Mouse (Mus musculus) olfactory bulb, adult 2 months (tissue): ENCODE data around the gene P2ry14. TPM values are rescaled to one million over a fixed set of nuclear protein-coding genes. Genes with fewer than 3 reads are reported as not detected.

Experiments used
- H3K27ac ChIP-seq: fragments of 200-500 bp; 2 replicates; pipeline ENCODE4 v1.5.1; 2012; ENCODE audit warnings: low read depth, low read length; ENCODE audit not compliant: insufficient read depth
- H3K4me1 ChIP-seq: fragments of 200-500 bp; 2 replicates; pipeline ENCODE4 v1.6.1; 2012; ENCODE audit warnings: low read length; ENCODE audit not compliant: control insufficient read depth, insufficient read depth
- H3K4me3 ChIP-seq: fragments of 200-500 bp; 2 replicates; pipeline ENCODE4 v1.5.1; 2012; ENCODE audit warnings: mild to moderate bottlenecking, low read depth, low read length, moderate library complexity; ENCODE audit not compliant: insufficient read depth
- CTCF ChIP-seq: fragments of 200-500 bp; IDR thresholded peaks from 2 replicates; pipeline ENCODE4 v1.5.1; 2012; ENCODE audit warnings: low read depth, mild to moderate bottlenecking, low read length, moderate library complexity; ENCODE audit not compliant: insufficient read depth
- POLR2A ChIP-seq: fragments of 200-500 bp; IDR thresholded peaks from 2 replicates; pipeline ENCODE4 v1.6.1; 2012; ENCODE audit warnings: mild to moderate bottlenecking, low read depth, low read length, moderate library complexity; ENCODE audit not compliant: insufficient read depth
- WGBS: fragments of 180-500 bp; shearing (Covaris S2); methylation state at CpG from one replicate; pipeline ENCODE4 v1.1.7; 2018; 5-methylcytosine and 5-hydroxymethylcytosine counted together
- polyA plus RNA-seq: library from polyadenylated mRNA; stranded (reverse); fragments of >200 nt; gene quantifications from 2 replicates; pipeline ENCODE4 v1.2.4, GENCODE M21; 2012; ENCODE audit warnings: low replicate concordance; ENCODE audit not compliant: missing spikeins, insufficient read depth, insufficient read length

The P2ry14 gene
- polyA plus RNA-seq, 1 experiment = not detected

DNA sequence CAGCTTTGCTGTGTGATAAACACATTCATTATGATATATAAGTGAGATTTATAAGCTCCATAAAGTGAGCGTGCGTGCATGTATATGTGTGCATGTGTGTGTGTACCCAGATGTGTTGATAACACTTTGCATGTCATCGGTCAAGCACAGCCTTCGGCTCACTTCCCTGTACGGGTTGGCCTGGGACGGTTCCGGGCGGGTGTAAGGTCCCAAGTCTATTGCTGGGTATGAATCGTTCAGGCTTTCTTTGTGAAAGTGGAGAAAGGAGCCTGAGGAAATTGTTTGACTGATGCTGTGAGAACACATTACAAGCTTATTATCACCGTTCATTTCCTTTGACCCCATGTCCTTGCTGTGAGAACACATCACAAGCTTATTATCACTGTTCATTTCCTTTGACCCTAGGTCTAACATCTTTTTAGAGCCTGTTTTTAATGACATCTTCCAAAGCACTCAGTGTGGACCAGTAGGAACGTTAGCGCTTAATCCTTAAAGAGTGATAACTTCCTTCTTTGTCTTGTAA lies 14.4 kb downstream of the P2ry14 start:
- TF ChIP-seq CTCF (no peak), POLR2A (no peak)
- H3K4me1 ChIP-seq = no peaks in the 10 kb centered on the region
- 89% methylated on average over 12 of the region's 12 CpGs for WGBS
- no peak overlapping the region for H3K4me3 ChIP-seq
- no peak overlapping the region for H3K27ac ChIP-seq

DNA sequence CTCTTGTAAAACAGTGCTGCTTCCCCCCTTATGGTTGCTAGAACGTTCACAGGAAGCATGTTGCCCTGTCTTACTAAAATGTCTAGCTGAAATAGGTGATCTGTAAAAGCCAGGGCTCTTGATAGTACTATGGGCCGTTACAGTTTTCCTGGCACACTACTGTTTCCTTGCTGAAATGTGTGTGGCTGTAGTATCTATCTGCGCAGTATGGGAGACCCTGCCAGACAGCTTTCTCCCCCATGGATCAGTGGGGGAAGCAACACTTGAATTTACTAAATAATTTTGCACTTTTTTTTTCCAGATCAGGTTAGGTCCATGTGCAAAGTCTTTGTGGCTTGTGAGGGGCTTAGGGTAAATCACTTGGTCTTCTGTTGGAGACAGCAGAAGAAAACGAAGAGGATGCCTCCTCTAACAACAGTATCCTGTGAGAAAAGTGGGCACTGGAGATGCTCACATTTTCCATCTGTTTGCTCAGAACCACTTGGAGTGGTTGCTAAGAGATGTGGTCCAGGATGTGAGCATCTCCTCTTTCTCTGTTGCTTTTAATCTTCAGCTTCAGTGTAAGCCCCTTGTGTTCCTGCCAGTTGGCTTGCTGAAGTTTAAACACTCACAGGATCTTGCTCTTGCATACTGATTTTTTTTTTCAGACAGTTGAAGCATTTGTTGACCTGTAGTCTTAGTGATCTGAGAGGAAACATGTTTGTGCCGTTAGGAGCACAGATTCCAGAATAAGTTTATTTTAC lies 17.3 kb downstream of the P2ry14 start:
- no peak for TF ChIP-seq POLR2A
- TF ChIP-seq CTCF = no peak
- Histone ChIP-seq H3K4me3 (no peak overlapping the region), H3K27ac (no peak overlapping the region), H3K4me1 (peaks cover 3% of the 10 kb centered on the region; the same call in 1 of the 2 replicates)
- 71% methylated on average over 5 of the region's 5 CpGs for WGBS

DNA sequence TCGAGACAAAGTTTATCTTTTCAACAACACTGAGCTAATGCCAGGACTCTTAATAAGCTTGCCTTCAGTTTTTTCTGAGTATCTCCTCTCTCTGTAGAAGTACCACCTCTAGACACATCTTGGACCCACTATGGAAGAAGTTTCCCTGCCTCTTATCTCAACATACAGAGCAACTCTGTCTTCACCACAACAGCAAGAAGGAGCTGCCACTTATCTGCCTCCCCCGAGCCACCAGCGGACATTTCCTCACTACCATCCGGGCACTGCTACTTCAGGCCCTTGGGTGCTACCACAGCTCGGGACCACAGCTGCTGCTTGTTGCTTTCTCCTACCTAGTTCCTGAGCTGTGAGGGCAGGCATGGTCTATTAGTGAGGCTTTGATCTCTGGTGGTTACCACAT lies 20.2 kb downstream of the P2ry14 start:
- TF ChIP-seq POLR2A (no peak), CTCF (no peak)
- no peak overlapping the region for H3K4me3 ChIP-seq
- 86% methylated on average over 5 of the region's 5 CpGs for WGBS
- H3K4me1 ChIP-seq = peaks cover 3% of the 10 kb centered on the region; the same call in 1 of the 2 replicates
- no peak overlapping the region for H3K27ac ChIP-seq

DNA sequence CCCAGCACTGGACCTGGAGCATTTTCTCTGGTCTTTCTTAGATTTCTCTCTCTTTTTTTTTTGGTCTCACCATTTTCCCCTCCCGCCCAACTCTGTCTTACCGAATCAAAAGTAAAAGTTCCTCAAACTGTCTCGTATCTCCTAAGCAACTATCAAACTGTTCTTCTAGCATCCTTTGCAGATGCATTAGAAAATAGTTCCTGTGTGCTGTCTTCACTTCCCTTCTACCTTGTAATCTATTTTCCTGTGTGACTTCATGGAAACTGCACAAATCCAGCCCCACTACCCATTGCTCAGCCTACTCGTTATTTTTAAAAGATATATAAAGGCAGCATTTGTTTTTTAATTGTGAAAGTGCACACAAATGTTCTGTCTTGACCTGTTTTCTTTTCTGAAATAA lies 21.5 kb downstream of the P2ry14 start:
- H3K4me1 ChIP-seq = peaks cover 3% of the 10 kb centered on the region; the same call in 1 of the 2 replicates
- H3K4me3 ChIP-seq = no peak overlapping the region
- TF ChIP-seq CTCF (no peak), POLR2A (no peak)
- H3K27ac ChIP-seq = no peak overlapping the region
- WGBS = 91% methylated on average over 4 of the region's 4 CpGs

DNA sequence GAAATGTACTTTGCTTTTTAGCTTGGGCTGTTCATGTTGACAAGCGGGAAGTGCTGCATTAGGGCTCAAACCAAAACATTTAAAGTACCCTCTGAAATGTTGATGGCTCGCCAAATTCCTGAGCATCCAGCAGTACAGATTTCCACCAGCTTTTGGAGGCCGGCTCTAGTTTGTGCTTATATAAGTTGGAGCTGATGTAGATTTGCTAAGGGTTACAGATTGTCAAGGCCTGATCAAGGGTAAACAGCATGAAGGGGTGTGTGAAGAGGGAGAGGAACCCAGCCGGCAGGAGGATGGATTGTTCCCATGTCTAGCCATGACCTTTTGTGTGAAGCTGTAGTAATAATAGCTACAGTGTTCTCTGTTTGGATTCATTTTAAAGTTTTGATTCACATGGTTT lies 22.3 kb downstream of the P2ry14 start:
- H3K4me3 ChIP-seq = no peak overlapping the region
- no peak for TF ChIP-seq POLR2A
- WGBS = 72% methylated on average over 4 of the region's 4 CpGs
- peaks cover 3% of the 10 kb centered on the region; the same call in 1 of the 2 replicates for H3K4me1 ChIP-seq
- no peak overlapping the region for H3K27ac ChIP-seq

DNA sequence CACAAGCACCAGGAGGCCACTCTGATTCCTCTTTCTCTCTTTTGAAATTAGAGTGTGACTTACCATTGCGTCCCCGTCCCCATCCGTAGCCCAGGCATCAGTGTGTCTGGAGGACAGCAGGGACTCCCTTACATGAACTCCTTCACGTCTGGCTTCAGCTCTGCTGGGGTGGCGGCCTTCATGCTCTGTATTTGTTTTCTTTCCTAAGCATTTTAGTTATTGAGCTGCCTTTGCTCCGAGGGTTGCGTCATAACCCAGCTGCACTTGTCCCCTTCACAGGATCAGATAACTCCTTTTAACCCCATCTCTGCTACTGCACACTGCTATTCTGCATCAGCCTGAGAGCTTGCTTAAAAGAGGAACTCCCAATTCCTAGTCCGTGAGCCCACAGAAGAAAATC lies 23.0 kb downstream of the P2ry14 start:
- Histone ChIP-seq H3K27ac (no peak overlapping the region), H3K4me3 (no peak overlapping the region), H3K4me1 (peaks cover 3% of the 10 kb centered on the region; the same call in 1 of the 2 replicates)
- WGBS = 75% methylated on average over 8 of the region's 8 CpGs
- no peak for TF ChIP-seq POLR2A
- no peak for TF ChIP-seq CTCF

DNA sequence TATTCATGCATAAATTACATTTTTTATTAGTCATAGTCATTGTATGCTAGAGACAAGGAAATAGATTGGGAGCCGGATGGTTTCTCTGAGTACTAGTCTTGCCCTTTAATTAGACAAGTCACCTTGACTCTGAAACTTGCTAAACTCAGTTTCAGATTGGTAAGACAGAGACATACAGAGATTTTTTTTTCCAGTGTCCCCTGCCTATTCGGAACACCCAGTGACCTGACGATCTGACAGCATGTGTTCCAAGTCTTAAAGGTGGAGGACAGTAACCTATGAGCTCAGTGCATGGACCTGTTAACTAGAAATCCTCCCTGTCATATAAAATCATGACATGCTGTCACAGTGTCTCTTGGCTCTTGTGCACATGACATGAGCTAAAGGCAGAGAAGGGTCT lies 23.9 kb downstream of the P2ry14 start:
- H3K27ac ChIP-seq = no peak overlapping the region
- H3K4me3 ChIP-seq = no peak overlapping the region
- no peak for TF ChIP-seq POLR2A
- TF ChIP-seq CTCF = no peak
- 85% methylated on average over 3 of the region's 3 CpGs for WGBS
- H3K4me1 ChIP-seq = peaks cover 3% of the 10 kb centered on the region; the same call in 1 of the 2 replicates

DNA sequence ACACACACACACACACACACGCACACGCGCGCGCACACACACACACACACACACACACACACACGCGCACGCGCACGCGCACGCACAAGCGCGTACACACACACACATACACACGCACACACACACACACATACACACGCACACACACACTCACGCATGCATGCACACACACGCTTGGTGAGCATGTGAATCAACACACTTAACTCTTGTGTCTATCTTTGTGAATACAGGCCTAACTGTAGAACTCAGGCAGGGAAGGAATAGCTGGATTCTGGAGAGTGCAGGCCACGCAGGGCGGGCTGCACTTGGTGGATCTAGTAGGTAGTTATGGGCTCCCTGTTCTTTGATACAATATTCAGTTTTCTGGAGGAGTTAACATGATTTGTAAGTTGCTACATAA lies 24.7 kb downstream of the P2ry14 start:
- Histone ChIP-seq H3K27ac (no peak overlapping the region), H3K4me3 (no peak overlapping the region), H3K4me1 (peaks cover 3% of the 10 kb centered on the region; the same call in 1 of the 2 replicates)
- TF ChIP-seq CTCF = no peak
- no peak for TF ChIP-seq POLR2A
- WGBS = 96% methylated on average over 20 of the region's 20 CpGs

DNA sequence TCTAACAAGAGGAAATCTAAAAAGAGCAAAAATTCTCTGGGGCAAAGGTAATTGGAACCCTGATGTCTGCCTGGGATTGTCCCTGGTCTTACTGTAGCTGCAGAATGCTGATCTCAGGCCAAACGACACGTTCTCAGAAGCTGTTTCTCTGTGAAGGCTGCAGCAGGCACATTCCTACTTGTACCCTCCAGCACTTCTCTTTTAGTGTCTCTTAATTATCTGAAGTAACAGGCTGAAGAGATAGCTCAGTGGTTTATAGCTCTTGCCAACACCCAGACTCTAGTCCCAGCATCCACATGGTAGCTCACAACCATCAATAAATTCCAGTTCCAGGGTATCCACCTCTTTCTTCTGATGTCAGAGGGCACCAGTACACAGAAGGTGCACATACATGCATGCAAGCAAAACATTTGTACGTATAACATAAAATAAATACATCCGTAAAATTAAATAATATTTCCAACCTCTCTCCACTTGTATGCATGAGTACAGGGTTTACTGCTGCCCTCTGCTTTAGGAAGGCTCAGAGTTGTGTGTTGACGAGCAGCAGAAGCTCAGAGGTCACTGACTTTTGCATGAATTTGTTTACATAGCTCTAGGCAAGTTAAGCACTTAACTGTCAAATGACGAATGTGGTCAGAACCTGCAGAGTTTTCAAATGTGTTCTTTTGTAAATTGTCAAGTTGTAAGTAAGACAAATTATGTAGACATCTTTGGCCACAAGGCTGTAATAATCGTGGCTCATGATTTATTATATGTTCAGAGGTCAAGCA lies 27.4 kb downstream of the P2ry14 start:
- no peak overlapping the region for H3K4me3 ChIP-seq
- H3K4me1 ChIP-seq = peaks cover 3% of the 10 kb centered on the region
- H3K27ac ChIP-seq = no peak overlapping the region
- 77% methylated on average over 7 of the region's 7 CpGs for WGBS
- TF ChIP-seq POLR2A (no peak), CTCF (no peak)
